Mouse (Mus musculus) right cerebral cortex, postnatal 36 days (tissue): ENCODE results near the gene Fxyd6.

Experiments used
- DNase-seq, 2 experiments: peaks; one replicate each; pipeline ENCODE4 v3.0.0; 2022; ENCODE audit warnings: low spot score in 2 of 2, mixed read lengths in 1 of 2

Fxyd6 gene

GRCm38 (mm10) chr9:45376427-45376826, 6.4 kb downstream of the Fxyd6 start:
- DNase-seq, result no peak

GRCm38 (mm10) chr9:45376883-45377282, 6.9 kb downstream of the Fxyd6 start:
- DNase-seq, result no peak

- DNase-seq, result no peak
These were observed 10.6 kb downstream of the Fxyd6 start for GRCm38 (mm10) chr9:45380411-45381251.

- DNase-seq, result no peak
These were observed 12.4 kb downstream of the Fxyd6 start for GRCm38 (mm10) chr9:45382336-45382735.

GRCm38 (mm10) chr9:45382834-45383233, 12.8 kb downstream of the Fxyd6 start:
- DNase-seq, result no peak

- no peak for DNase-seq
These were observed 13.9 kb downstream of the Fxyd6 start for GRCm38 (mm10) chr9:45383883-45384282.

- DNase-seq, result no peak
These were observed 16.7 kb downstream of the Fxyd6 start for GRCm38 (mm10) chr9:45386698-45387097.

GRCm38 (mm10) chr9:45388385-45388994, 18.5 kb downstream of the Fxyd6 start:
- DNase-seq, result peak; percentile 82 to 84

- DNase-seq, result no peak
These were observed 19.6 kb downstream of the Fxyd6 start for GRCm38 (mm10) chr9:45389596-45389995.

GRCm38 (mm10) chr9:45391299-45391698, 21.3 kb downstream of the Fxyd6 start:
- DNase-seq, result no peak

GRCm38 (mm10) chr9:45395218-45395617, 25.2 kb downstream of the Fxyd6 start:
- DNase-seq, result no peak

GRCm38 (mm10) chr9:45395796-45396195, 25.8 kb downstream of the Fxyd6 start:
- no peak for DNase-seq

- no peak for DNase-seq
These were observed 28.4 kb downstream of the Fxyd6 start for GRCm38 (mm10) chr9:45398336-45398735.

- no peak for DNase-seq
These were observed 29.4 kb downstream of the Fxyd6 start, which contains the start of gene Fxyd2 for GRCm38 (mm10) chr9:45399434-45399833. TSS of gene Fxyd2 (plus strand) at chr9:45399669.

- DNase-seq, result no peak
These were observed 31.9 kb downstream of the Fxyd6 start for GRCm38 (mm10) chr9:45401851-45402250.

- no peak for DNase-seq
These were observed 33.0 kb downstream of the Fxyd6 start for GRCm38 (mm10) chr9:45402957-45403356.

- DNase-seq, result no peak
These were observed 35.7 kb downstream of the Fxyd6 start for GRCm38 (mm10) chr9:45405694-45406093.

GRCm38 (mm10) chr9:45406808-45407207, 36.8 kb downstream of the Fxyd6 start:
- DNase-seq, result no peak

- peak in 1 of 2 experiments; percentile 67 for DNase-seq
These were observed 38.0 kb downstream of the Fxyd6 start for GRCm38 (mm10) chr9:45407706-45408675.

GRCm38 (mm10) chr9:45410193-45410592, 40.2 kb downstream of the Fxyd6 start:
- DNase-seq, result no peak

- DNase-seq, result no peak
These were observed 40.6 kb downstream of the Fxyd6 start for GRCm38 (mm10) chr9:45410614-45411013.

- no peak for DNase-seq
These were observed 41.1 kb downstream of the Fxyd6 start for GRCm38 (mm10) chr9:45411111-45411510.
